Mouse (Mus musculus) cerebellum, adult 11 months (tissue): ENCODE results near the gene Cdh13.

Experiments used
- DNase-seq: peaks from one replicate; pipeline ENCODE4 v3.0.0; 2022

Cdh13 gene

DNA sequence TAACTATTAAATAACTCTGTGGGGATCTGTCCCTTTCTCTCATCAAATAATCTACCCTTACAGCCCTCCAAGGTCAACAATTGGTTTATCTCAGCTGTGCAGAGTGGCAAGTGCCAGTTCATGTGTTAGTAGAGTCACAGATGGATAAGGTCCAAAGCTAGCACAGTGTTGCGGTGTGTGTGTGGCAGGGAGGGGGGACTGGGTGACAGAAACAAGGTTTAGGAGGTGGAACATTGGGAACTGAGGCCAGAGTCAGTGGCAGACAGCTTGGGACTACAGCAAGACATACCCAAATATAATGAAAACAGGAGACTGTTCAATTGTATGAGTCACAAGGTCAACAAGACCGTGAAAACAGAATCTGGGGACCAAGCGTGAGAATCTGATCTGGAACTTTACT lies 171.7 kb downstream of the Cdh13 start:
- no peak for DNase-seq

- no peak for DNase-seq
Observed at GRCm38 (mm10) chr8:118465330-118465948, 181.9 kb downstream of the Cdh13 start.

DNA sequence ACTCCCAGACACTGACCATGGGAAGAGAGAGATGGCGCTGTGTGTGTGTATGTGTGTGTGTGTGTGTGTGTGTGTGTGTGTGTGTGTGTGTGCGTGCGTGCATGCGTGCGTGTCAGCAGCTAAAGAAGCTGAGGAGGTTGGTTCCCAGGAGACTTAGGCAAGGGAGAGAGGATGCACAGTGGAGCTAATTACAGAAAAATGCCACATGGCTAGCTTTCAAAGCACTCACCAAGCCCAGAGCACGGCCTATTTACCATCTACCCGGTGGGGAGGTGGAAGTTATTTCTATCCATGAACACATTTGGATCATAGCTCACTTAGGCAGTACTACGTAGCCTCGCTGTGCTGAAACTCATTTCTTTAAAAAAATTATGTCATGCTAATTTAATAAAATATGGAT lies 194.1 kb downstream of the Cdh13 start:
- no peak for DNase-seq

DNA sequence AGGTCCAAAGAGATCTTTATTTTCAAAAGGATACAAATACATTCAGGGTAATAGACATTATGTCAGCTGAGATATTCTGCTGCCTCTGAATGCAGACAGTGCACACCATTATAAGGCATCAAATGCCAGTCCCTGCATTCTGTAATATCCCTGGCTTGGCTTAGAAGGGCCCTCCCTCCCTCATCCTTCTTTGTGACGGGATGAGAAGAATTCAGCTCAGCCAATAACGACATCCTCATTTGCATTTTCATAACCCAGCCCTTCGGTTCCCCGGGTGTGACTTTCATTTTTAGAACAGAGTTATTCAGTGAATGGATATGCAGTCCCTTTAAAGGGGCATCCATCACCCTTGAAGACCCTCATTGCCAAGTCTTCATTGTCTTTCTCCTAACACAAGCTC lies 205.2 kb downstream of the Cdh13 start:
- no peak for DNase-seq

GRCm38 (mm10) chr8:118502509-118502908 lies 219.0 kb downstream of the Cdh13 start:
- no peak for DNase-seq

GRCm38 (mm10) chr8:118509426-118509825 lies 225.9 kb downstream of the Cdh13 start:
- no peak for DNase-seq

DNA sequence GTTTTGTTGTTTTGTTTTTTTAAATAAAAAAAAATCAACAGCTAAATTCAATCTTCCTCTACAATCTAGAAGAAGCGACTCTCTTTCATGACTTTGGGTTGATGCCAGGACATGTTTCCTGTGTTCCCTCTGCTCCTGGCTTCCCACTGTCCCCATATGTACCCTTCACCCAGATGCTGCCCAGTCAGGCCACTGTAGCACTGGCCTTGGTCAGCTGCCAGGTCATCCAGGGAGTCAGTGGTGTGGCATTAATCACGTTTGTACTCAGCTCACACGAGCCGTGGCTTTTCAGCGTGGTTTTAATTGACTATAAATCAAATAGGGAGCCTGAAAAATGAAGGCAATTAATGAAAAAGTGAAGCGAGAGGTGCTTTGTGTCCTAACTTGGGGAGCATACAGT lies 229.7 kb downstream of the Cdh13 start:
- DNase-seq: no peak

DNA sequence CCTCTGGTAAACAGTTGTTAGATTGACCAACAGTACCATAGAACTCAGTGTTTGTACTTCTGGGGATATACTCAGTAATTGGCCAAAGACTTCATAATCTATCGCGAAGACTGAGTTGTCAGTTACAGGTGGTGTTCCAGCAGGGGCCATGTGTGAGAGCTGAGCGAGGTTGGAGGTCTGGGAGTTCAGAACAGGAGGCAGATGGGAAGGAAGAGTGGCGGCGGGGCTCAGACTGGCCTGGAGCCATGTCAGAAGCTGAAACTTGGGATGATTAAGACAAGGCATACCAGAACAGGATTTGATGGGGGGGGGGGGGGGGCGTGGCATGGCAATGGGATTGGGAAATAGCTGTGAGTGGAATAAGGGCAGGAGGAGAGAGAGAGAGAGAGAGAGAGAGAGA lies 232.1 kb downstream of the Cdh13 start:
- no peak for DNase-seq

- peak; percentile 4 for DNase-seq
Observed at GRCm38 (mm10) chr8:118517071-118517470, 233.5 kb downstream of the Cdh13 start.

DNA sequence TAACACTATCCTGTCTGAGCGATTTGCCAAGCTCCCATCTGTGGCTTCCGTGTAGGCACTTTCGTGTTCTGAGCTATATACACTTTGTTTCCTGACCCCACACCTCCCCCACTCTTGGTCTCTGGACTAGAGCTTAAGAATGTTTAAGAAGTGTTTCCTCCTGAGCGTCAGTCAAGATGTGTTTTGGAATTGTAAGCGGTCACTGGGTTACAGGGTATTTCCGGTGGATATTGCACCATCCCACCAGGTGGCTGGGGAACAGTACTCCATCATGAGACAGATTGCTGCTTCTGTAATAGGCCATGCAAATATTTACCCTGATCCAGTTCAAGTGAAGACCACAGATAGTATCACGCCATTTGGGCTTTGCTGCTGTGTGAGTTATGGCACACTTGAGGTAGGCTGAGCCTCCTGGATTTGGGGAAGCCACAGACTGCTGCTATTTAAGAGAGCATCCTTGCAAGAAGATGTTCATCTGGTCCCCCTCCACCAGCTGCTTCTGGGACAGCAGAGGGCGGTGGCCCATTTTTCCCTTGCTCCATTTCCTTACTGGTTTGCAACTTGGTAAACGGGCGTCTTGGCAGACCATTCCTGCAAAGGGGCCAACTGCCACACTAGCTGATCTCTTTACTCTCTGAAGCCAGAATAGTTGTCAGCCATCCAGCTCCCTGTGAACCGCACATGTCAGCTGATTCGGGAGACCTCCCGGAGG lies 234.7 kb downstream of the Cdh13 start:
- peak; percentile 5 for DNase-seq

- DNase-seq: no peak
Observed at GRCm38 (mm10) chr8:118518742-118519102, 235.2 kb downstream of the Cdh13 start.

GRCm38 (mm10) chr8:118523922-118524321 lies 240.4 kb downstream of the Cdh13 start:
- no peak for DNase-seq

DNA sequence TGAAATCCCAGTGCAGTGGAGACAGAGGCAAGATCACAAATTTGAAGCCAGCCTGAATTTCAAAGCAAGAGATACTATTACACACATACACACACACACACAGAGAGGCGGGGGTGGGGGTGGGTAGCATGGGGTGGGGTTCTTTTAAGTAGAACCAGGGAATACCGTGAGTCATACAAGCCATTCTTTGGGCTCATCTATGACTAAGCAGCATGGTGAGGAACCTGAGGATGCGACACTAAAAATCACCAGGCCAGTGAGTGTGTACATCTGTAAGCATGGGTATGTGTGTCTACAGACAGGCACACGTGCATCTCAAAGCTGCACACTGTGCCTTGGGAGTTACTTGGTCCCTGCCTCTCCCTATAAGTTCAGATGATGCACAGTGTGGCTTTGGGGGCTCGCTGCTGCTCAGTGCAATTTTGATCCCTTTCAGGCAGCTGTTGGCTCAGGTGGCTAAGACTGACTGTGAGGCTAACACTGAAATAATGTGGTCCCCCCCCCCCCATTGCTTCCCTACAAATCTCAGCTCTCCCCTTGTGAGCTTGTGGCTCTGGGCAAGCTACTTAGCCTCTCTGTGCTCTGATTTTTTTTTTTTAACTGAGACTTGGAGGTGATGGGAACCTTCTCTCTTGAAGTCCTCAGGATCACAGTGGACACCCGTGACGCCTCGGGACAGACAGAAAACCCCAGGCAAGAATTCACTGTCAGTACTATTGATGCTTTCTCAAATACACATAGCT lies 255.5 kb downstream of the Cdh13 start:
- DNase-seq: no peak

- DNase-seq: no peak
Observed at GRCm38 (mm10) chr8:118539559-118539819, 256.0 kb downstream of the Cdh13 start.

DNA sequence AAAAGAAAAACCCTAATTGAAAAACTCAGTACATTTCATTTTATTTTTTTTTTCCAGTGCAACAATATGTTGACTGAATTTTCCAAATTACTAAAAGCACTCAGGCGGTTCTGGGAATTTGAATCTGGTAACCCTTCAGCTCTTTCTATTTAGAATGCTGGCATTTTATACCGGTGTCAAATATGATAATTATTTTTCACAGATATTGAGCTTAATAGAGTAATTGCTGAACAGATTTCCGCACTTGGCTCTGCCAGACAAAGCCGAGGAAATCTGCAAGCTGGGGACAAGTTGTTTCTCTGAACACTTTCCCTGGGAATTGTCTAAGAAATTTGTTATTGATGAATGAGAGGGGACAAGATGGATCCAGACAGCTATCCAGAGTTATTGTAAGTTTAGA lies 256.4 kb downstream of the Cdh13 start:
- no peak for DNase-seq

GRCm38 (mm10) chr8:118552397-118552796 lies 268.9 kb downstream of the Cdh13 start:
- DNase-seq: no peak

GRCm38 (mm10) chr8:118552842-118553241 lies 269.3 kb downstream of the Cdh13 start:
- no peak for DNase-seq

- DNase-seq: no peak
Observed at GRCm38 (mm10) chr8:118564024-118564423, 280.5 kb downstream of the Cdh13 start.

- DNase-seq: no peak
Observed at GRCm38 (mm10) chr8:118565186-118565585, 281.7 kb downstream of the Cdh13 start.

DNA sequence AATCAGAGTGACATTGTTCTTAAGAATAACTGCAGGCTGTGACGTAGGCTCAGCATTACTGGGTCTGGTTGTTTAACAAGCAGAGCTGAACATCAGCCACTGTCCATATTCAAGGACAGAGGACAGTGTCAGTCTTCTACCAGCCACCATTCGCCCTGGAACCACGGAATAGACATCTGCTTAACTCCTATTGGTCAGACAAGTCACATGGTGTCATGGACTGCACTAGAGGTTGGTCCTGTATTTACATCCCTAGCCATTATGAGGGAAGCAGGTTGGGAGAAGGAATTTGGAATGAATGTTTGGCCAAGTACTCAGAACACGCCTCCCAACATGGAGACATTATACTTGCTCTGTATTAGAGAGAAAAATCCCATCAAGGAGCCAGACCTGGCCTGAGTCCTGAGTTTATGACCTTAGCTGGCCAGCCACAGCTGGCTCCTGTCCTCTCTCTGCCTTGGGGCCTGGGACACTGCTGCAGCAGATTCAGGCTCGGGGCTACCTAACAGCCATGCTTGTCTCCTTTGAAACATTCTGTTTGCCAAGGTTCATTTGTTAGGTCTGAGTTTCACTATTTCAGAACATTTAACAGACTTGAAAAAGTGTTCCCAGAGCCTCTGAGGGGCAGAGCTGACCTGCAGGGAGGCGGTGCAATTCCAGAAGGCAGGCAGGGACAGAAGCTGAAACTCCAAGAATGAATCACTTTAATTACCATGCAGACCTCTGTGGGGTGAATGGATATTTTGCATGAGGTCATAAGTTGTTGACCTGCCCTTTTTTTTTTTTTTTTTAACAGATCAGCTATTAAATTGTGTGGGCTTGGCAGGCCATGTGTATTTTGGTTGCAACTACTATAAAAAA lies 282.6 kb downstream of the Cdh13 start:
- no peak for DNase-seq

- DNase-seq: no peak
Observed at GRCm38 (mm10) chr8:118569366-118569765, 285.8 kb downstream of the Cdh13 start.

DNA sequence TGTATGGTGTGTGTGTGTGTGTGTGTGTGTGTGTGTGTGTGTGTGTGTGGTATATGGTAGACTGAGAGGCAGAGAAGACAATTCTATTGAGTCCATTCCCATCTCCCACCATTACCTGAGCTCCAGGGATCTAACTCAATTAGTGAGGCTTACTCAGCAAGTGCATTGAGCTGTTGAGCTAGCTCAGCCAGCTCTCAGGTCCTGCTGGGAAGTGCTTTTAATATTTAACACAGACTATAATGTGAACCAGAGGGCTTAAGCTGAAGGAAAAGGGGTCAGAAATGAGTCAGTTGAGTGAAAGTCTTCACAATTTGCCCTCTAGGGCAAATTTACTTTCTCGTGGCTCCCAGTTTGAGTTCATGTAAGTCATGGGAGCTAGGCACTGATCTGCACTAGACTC lies 297.7 kb downstream of the Cdh13 start:
- no peak for DNase-seq

DNA sequence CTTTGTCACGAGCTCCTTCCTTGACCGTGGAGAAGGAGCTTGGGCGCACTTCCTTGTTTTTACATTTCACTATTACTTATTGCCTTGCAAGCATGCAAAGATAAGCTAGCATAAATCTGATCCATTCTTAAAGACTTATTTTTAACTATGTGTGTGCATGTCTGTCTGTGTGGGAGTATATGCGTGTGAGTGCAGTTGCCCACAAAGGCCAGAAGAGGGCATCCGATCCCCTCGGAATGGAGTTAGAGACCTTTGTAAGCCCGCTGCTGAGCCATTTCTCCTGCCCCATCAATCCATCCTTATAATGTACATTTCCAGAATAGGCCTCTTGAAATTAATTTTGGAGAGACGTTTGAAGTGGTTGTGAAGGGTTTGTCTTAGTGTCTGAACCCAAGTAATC lies 298.7 kb downstream of the Cdh13 start:
- no peak for DNase-seq

GRCm38 (mm10) chr8:118587981-118588380 lies 304.4 kb downstream of the Cdh13 start:
- no peak for DNase-seq
